Mouse (Mus musculus): ENCODE measurements at regions not wholly inside any gene's neighbourhood (a gene's known extent, or its start where the extent isn't known, plus 50 kb on each side); places are given as distances from the start of the nearest gene placed in this dataset.

- Histone ChIP-seq H3K36me3 (ENCODE audit: insufficient read depth, low read length) (no peaks in the 10 kb centered on the region), H3K4me1 (ENCODE audit: insufficient read depth, low read depth, low read length) (no peaks in the 10 kb centered on the region), H3K27ac (ENCODE audit: low read length) (no peak overlapping the region), H3K9ac (replicated peaks; ENCODE audit: low read depth) (no peak overlapping the region), H3K27me3 (replicated peaks; ENCODE audit: insufficient read depth, low read length) (no peaks in the 10 kb centered on the region), H3K4me3 (ENCODE audit: low read depth, low read length) (no peak overlapping the region), H3K4me2 (replicated peaks; ENCODE audit: low read depth, low read length) (peak overlapping the region; percentile 32), H3K9me3 (ENCODE audit: low read length) (no peaks in the 10 kb centered on the region)
- TF ChIP-seq EP300 (IDR thresholded peaks at IDR 0.05): no peak
- no peak for TF ChIP-seq CTCF (IDR thresholded peaks at IDR 0.05)
- DNase-seq (ENCODE audit: low spot score) (peak; percentile 38), ATAC-seq (peak; percentile 67)
- WGBS: 45% methylated on average over 16 of the region's 16 CpGs
Observed at GRCm38 (mm10) chr3:147063578-147064442, 211.6 kb downstream of the Ttll7 start.

GRCm38 (mm10) chr3:147064443-147064868, 212.3 kb downstream of the Ttll7 start:
- H3K4me1 ChIP-seq (ENCODE audit: insufficient read depth, low read depth, low read length): no peaks in the 10 kb centered on the region
- WGBS: 32% methylated on average over 3 of the region's 3 CpGs
- H3K4me3 ChIP-seq (ENCODE audit: low read depth, low read length): no peak overlapping the region
- DNase-seq (ENCODE audit: low spot score): no peak
- no peak for ATAC-seq
- no peak overlapping the region for H3K27ac ChIP-seq (ENCODE audit: low read length)
- TF ChIP-seq EP300 (IDR thresholded peaks at IDR 0.05): no peak
- TF ChIP-seq CTCF (IDR thresholded peaks at IDR 0.05): no peak
- no peaks in the 10 kb centered on the region for H3K36me3 ChIP-seq (ENCODE audit: insufficient read depth, low read length)
- no peak overlapping the region for H3K9ac ChIP-seq (replicated peaks; ENCODE audit: low read depth)
- no peaks in the 10 kb centered on the region for H3K9me3 ChIP-seq (ENCODE audit: low read length)
- H3K4me2 ChIP-seq (replicated peaks; ENCODE audit: low read depth, low read length): peak overlapping the region; percentile 32
- H3K27me3 ChIP-seq (replicated peaks; ENCODE audit: insufficient read depth, low read length): no peaks in the 10 kb centered on the region

- Histone ChIP-seq H3K9me3 (ENCODE audit: low read length) (no peaks in the 10 kb centered on the region), H3K36me3 (ENCODE audit: insufficient read depth, low read length) (no peaks in the 10 kb centered on the region), H3K27me3 (replicated peaks; ENCODE audit: insufficient read depth, low read length) (no peaks in the 10 kb centered on the region), H3K9ac (replicated peaks; ENCODE audit: low read depth) (no peak overlapping the region), H3K4me3 (ENCODE audit: low read depth, low read length) (no peak overlapping the region), H3K27ac (ENCODE audit: low read length) (no peak overlapping the region), H3K4me1 (ENCODE audit: insufficient read depth, low read depth, low read length) (no peaks in the 10 kb centered on the region), H3K4me2 (replicated peaks; ENCODE audit: low read depth, low read length) (no peak overlapping the region)
- TF ChIP-seq EP300 (IDR thresholded peaks at IDR 0.05) (no peak), CTCF (IDR thresholded peaks at IDR 0.05) (no peak)
- 69% methylated on average over 2 of the region's 2 CpGs for WGBS
- DNase-seq (ENCODE audit: low spot score) (no peak), ATAC-seq (no peak)
Observed at GRCm38 (mm10) chr3:147070972-147071371, 218.8 kb downstream of the Ttll7 start.

GRCm38 (mm10) chr3:147080197-147080596, 228.0 kb downstream of the Ttll7 start:
- no peaks in the 10 kb centered on the region for H3K36me3 ChIP-seq (ENCODE audit: insufficient read depth, low read length)
- no peak overlapping the region for H3K4me2 ChIP-seq (replicated peaks; ENCODE audit: low read depth, low read length)
- H3K4me1 ChIP-seq (ENCODE audit: insufficient read depth, low read depth, low read length): no peaks in the 10 kb centered on the region
- H3K4me3 ChIP-seq (ENCODE audit: low read depth, low read length): no peak overlapping the region
- no peak for TF ChIP-seq EP300 (IDR thresholded peaks at IDR 0.05)
- TF ChIP-seq CTCF (IDR thresholded peaks at IDR 0.05): no peak
- ATAC-seq (no peak), DNase-seq (ENCODE audit: low spot score) (no peak)
- H3K27ac ChIP-seq (ENCODE audit: low read length): no peak overlapping the region
- H3K9ac ChIP-seq (replicated peaks; ENCODE audit: low read depth): no peak overlapping the region
- H3K27me3 ChIP-seq (replicated peaks; ENCODE audit: insufficient read depth, low read length): no peaks in the 10 kb centered on the region
- WGBS: 82% methylated on average over 3 of the region's 3 CpGs
- H3K9me3 ChIP-seq (ENCODE audit: low read length): no peaks in the 10 kb centered on the region

GRCm38 (mm10) chr3:147080768-147081448, 228.7 kb downstream of the Ttll7 start:
- no peak for DNase-seq (ENCODE audit: low spot score)
- no peak overlapping the region for H3K4me3 ChIP-seq (ENCODE audit: low read depth, low read length)
- no peak overlapping the region for H3K27ac ChIP-seq (ENCODE audit: low read length)
- 80% methylated on average over 4 of the region's 4 CpGs for WGBS
- TF ChIP-seq CTCF (IDR thresholded peaks at IDR 0.05): no peak
- no peak for TF ChIP-seq EP300 (IDR thresholded peaks at IDR 0.05)
- H3K27me3 ChIP-seq (replicated peaks; ENCODE audit: insufficient read depth, low read length): no peaks in the 10 kb centered on the region
- no peak overlapping the region for H3K4me2 ChIP-seq (replicated peaks; ENCODE audit: low read depth, low read length)
- H3K4me1 ChIP-seq (ENCODE audit: insufficient read depth, low read depth, low read length): no peaks in the 10 kb centered on the region
- H3K36me3 ChIP-seq (ENCODE audit: insufficient read depth, low read length): no peaks in the 10 kb centered on the region
- H3K9ac ChIP-seq (replicated peaks; ENCODE audit: low read depth): no peak overlapping the region
- H3K9me3 ChIP-seq (ENCODE audit: low read length): no peaks in the 10 kb centered on the region
- ATAC-seq: no peak

GRCm38 (mm10) chr3:147081763-147082162, 229.6 kb downstream of the Ttll7 start:
- ATAC-seq (no peak), DNase-seq (ENCODE audit: low spot score) (no peak)
- 92% methylated on average over 9 of the region's 9 CpGs for WGBS

More at GRCm38 (mm10) chr3:147081763-147082162, 229.6 kb downstream of the Ttll7 start:
- Histone ChIP-seq H3K27me3 (replicated peaks; ENCODE audit: insufficient read depth, low read length) (no peaks in the 10 kb centered on the region), H3K4me1 (ENCODE audit: insufficient read depth, low read depth, low read length) (no peaks in the 10 kb centered on the region), H3K4me3 (ENCODE audit: low read depth, low read length) (no peak overlapping the region), H3K9ac (replicated peaks; ENCODE audit: low read depth) (no peak overlapping the region), H3K9me3 (ENCODE audit: low read length) (no peaks in the 10 kb centered on the region), H3K4me2 (replicated peaks; ENCODE audit: low read depth, low read length) (no peak overlapping the region), H3K27ac (ENCODE audit: low read length) (no peak overlapping the region), H3K36me3 (ENCODE audit: insufficient read depth, low read length) (no peaks in the 10 kb centered on the region)
- TF ChIP-seq EP300 (IDR thresholded peaks at IDR 0.05) (no peak), CTCF (IDR thresholded peaks at IDR 0.05) (no peak)
